Mouse (Mus musculus) limb, embryonic 14.5 days (tissue): ENCODE results near the gene 6430548M08Rik. TPM values are rescaled to one million over a fixed set of nuclear protein-coding genes. Genes with fewer than 3 reads are reported as not detected.

ENCODE experiments used
- ATAC-seq: fragments of 200-750 bp; cut with Nextera tagmentation; 2 replicates; pipeline ENCODE4 v1.8.0; 2017; ENCODE audit warnings: low read depth, moderate number of reproducible peaks, moderate TSS enrichment; ENCODE audit not compliant: low FRiP score
- DNase-seq: peaks from one replicate; pipeline ENCODE4 v3.0.0-alpha.2; 2015; ENCODE audit warnings: low spot score
- H3K27ac ChIP-seq: fragments of 300-500 bp; sonication (generic); replicated peaks from 2 replicates; pipeline ENCODE4 v1.5.1; 2014; ENCODE audit warnings: low read depth, mild to moderate bottlenecking, low read length, moderate library complexity, mixed read lengths
- H3K27me3 ChIP-seq: fragments of 300-500 bp; sonication (generic); 2 replicates; pipeline ENCODE4 v1.6.1; 2014; ENCODE audit warnings: low read length, mixed read lengths; ENCODE audit not compliant: control insufficient read depth, insufficient read depth
- H3K36me3 ChIP-seq: fragments of 300-500 bp; sonication (generic); 2 replicates; pipeline ENCODE4 v1.6.1; 2014; ENCODE audit warnings: mild to moderate bottlenecking, low read length, moderate library complexity, mixed read lengths; ENCODE audit not compliant: control insufficient read depth, insufficient read depth
- H3K4me1 ChIP-seq: fragments of 300-500 bp; sonication (generic); 2 replicates; pipeline ENCODE4 v1.6.1; 2014; ENCODE audit warnings: antibody characterized with exemption, low read length, mixed read lengths; ENCODE audit not compliant: control insufficient read depth, insufficient read depth
- H3K4me2 ChIP-seq: fragments of 300-500 bp; sonication (generic); replicated peaks from 2 replicates; pipeline ENCODE4 v1.6.1; 2014; ENCODE audit warnings: low read depth, mild to moderate bottlenecking, low read length, moderate library complexity; ENCODE audit not compliant: severe bottlenecking
- H3K4me3 ChIP-seq: fragments of 300-500 bp; sonication (generic); replicated peaks from 2 replicates; pipeline ENCODE4 v1.5.1; 2014; ENCODE audit warnings: low read length
- H3K9ac ChIP-seq: fragments of 300-500 bp; sonication (generic); 2 replicates; pipeline ENCODE4 v1.6.1; 2014; ENCODE audit warnings: mild to moderate bottlenecking, low read depth, low read length, moderate library complexity; ENCODE audit not compliant: severe bottlenecking
- H3K9me3 ChIP-seq: fragments of 300-500 bp; sonication (generic); 2 replicates; pipeline ENCODE4 v1.6.1; 2016; ENCODE audit warnings: low read length; ENCODE audit not compliant: control insufficient read depth
- POLR2A ChIP-seq: fragments of 200-500 bp; IDR thresholded peaks from 2 replicates; pipeline ENCODE4 v1.8.0; 2012; ENCODE audit warnings: inconsistent platforms, mild to moderate bottlenecking, moderate library complexity, borderline replicate concordance; ENCODE audit not compliant: insufficient read depth, insufficient read length; ENCODE audit errors: extremely low read depth
- WGBS: fragments of 180-500 bp; shearing (Covaris S2); extraction: QIAGEN DNeasy Blood & Tissue Kit; methylation state at CpG from one replicate; pipeline ENCODE4 v1.1.7; 2014; 5-methylcytosine and 5-hydroxymethylcytosine counted together
- polyA plus RNA-seq, 2 experiments: library from polyadenylated mRNA; depleted of rRNA in 1 of 2; stranded (reverse) in 1 of 2; unstranded in 1 of 2; fragments of >200 nt; fragmentation: Nextera tagmentation in 1 of 2; extraction: Ambion mirVana in 1 of 2; gene quantifications; 2 replicates each; pipeline versions ENCODE4 v1.2.1 to v1.2.3; 2012 to 2014

Gene 6430548M08Rik
- polyA plus RNA-seq, 2 experiments, result 4.0 to 4.1 TPM

DNA sequence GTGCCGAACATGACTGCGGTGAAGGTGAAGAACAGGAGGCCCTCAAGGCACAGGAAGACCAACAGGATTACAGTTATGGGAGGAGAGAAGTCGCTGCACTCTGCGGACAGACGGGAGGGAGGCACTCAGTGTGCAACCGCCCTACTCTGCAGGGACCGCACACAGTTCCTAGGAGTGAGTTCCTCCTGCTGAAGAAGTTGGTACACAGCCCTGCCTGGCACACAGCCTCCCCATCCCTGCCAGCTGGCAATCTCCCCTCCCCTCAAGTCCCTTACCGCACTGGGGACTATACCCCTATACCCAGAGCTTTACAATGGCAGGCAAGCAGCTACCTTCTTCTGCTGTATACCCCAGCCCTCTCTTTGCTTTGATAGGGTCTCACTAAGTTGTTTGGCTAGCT, 30.7 kb upstream of the 6430548M08Rik start:
- no peak overlapping the region for H3K27ac ChIP-seq
- 87% methylated on average over 8 of the region's 8 CpGs for WGBS
- no peak for DNase-seq

DNA sequence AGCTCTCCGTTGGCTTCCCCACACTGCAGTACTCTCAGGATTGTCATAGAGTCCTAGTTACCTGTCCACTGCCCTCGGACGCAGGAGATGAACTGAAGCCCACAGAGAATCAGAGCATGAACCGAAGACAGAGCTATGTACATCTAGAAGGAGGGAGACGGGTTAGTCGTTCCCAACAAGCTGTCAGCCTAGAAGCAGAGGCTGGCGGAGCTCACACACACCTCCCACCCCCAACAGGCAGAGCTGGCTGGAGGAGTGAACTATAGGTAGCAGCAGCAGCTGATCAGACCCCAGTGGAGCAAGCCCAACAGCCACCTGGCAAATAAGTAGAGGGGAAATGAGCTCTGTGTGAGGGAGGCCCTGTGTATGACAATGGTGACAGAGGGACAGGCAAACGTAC, 29.2 kb upstream of the 6430548M08Rik start:
- Histone ChIP-seq H3K4me2 (no peak overlapping the region), H3K9ac (no peak overlapping the region), H3K9me3 (no peaks in the 10 kb centered on the region), H3K4me3 (no peak overlapping the region), H3K4me1 (no peaks in the 10 kb centered on the region), H3K27ac (no peak overlapping the region), H3K36me3 (peaks cover 80% of the 10 kb centered on the region), H3K27me3 (no peaks in the 10 kb centered on the region)
- ATAC-seq (no peak), DNase-seq (no peak)
- WGBS, result 83% methylated on average over 8 of the region's 8 CpGs
- TF ChIP-seq POLR2A, result no peak

More for the DNA sequence above, 30.7 kb upstream of the 6430548M08Rik start:
- Histone ChIP-seq H3K36me3 (peaks cover 74% of the 10 kb centered on the region), H3K9ac (no peak overlapping the region), H3K4me3 (no peak overlapping the region), H3K4me1 (no peaks in the 10 kb centered on the region), H3K4me2 (no peak overlapping the region), H3K9me3 (no peaks in the 10 kb centered on the region), H3K27me3 (no peaks in the 10 kb centered on the region)
- ATAC-seq, result no peak
- no peak for TF ChIP-seq POLR2A

DNA sequence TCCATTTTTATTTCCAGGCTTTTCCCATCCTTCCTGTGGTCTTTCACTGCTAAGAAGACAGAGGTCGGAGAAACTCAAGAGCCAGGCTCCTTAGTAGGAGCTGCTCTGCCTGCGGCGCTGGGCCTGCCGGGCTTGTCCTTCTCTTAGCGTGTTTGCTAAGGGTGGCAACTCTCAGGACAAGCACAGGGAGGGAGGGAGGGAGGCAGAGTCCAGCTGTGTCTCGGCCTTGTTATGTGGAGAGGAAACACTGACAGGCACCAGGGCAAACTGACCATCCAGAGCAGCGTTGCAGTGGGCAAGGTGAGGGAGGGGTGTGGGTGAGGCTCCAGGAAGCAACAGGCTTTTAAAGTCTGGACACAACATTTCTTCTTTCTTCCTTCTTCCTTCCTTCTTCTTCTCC, 24.4 kb upstream of the 6430548M08Rik start:
- H3K4me2 ChIP-seq, result no peak overlapping the region
- no peaks in the 10 kb centered on the region for H3K4me1 ChIP-seq
- ATAC-seq, result no peak
- no peak overlapping the region for H3K27ac ChIP-seq
- no peak overlapping the region for H3K4me3 ChIP-seq
- TF ChIP-seq POLR2A, result no peak
- H3K9ac ChIP-seq, result no peak overlapping the region
- no peaks in the 10 kb centered on the region for H3K9me3 ChIP-seq
- 73% methylated on average over 7 of the region's 7 CpGs for WGBS
- no peak for DNase-seq
- H3K36me3 ChIP-seq, result peaks cover 74% of the 10 kb centered on the region
- no peaks in the 10 kb centered on the region for H3K27me3 ChIP-seq

DNA sequence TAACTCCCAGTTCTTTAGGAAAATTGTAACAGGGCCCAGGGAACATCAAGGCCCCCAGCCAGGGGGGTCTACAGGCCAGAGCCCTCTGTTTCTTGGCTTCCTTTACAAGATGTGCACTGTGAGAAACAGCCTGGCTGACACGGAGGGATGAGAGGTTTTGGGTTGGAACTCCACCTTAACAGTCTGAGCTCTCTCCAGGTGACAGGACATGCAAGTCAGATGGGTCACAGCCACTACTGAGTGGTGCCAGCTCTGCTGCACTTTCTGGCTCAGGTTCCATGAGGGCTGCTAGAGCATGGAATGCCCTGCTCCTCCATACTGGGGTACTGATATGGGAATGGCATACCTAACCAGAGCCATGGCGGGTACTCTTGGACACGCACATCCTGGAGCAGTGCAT, 22.9 kb upstream of the 6430548M08Rik start:
- ATAC-seq (no peak), DNase-seq (no peak)
- Histone ChIP-seq H3K9ac (no peak overlapping the region), H3K4me3 (no peak overlapping the region), H3K9me3 (no peaks in the 10 kb centered on the region), H3K27me3 (no peaks in the 10 kb centered on the region), H3K36me3 (peaks cover 59% of the 10 kb centered on the region), H3K27ac (no peak overlapping the region), H3K4me1 (no peaks in the 10 kb centered on the region), H3K4me2 (no peak overlapping the region)
- TF ChIP-seq POLR2A, result no peak
- 92% methylated on average over 3 of the region's 3 CpGs for WGBS

DNA sequence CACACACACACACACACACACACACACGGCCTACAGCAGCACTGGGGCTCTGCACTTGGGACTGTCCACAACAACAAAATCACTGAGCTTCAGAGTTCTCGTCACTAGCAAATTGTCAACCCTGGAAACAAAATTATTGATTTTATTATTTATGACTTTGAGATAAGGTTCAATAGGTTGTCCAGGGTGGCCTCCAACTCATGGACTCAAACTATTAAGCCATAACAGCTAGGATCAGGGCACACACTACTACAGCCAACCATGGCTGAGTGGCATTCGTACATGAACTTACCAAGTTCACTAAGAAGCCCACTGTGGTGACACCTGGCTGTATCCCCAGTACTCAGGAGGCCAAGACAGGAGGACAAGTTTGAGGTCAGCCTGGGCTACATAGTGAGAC, 20.8 kb upstream of the 6430548M08Rik start:
- Histone ChIP-seq H3K9ac (no peak overlapping the region), H3K36me3 (peaks cover 40% of the 10 kb centered on the region), H3K4me1 (no peaks in the 10 kb centered on the region), H3K27me3 (no peaks in the 10 kb centered on the region), H3K4me2 (no peak overlapping the region), H3K9me3 (no peaks in the 10 kb centered on the region), H3K4me3 (no peak overlapping the region), H3K27ac (no peak overlapping the region)
- DNase-seq (no peak), ATAC-seq (no peak)
- WGBS, result 90% methylated on average over 3 of the region's 3 CpGs
- no peak for TF ChIP-seq POLR2A

DNA sequence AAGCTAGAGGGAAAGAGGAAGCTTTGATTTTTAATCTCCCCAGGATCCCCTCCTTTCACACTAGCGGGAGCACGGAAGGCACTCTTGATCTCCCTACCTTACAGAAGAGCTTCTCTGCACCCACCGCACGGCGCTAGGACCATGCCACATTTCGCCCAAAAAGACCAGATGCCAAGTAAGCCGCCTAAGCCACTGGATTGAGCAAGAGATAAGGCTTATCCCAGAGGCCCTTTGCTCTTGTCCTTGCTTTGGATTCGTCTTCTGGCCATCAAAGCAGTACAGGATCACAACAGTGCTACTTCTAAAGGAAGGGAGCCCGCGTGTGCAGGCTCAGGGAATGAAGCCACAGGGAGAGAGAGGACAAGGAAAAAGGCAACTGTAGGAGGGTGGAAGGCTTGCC, 19.2 kb upstream of the 6430548M08Rik start:
- Histone ChIP-seq H3K4me3 (no peak overlapping the region), H3K27me3 (no peaks in the 10 kb centered on the region), H3K4me2 (no peak overlapping the region), H3K36me3 (peaks cover 35% of the 10 kb centered on the region), H3K27ac (no peak overlapping the region), H3K9ac (no peak overlapping the region), H3K4me1 (peaks cover 1% of the 10 kb centered on the region), H3K9me3 (no peaks in the 10 kb centered on the region)
- no peak for TF ChIP-seq POLR2A
- WGBS, result 88% methylated on average over 10 of the region's 10 CpGs
- DNase-seq (no peak), ATAC-seq (no peak)
